Mouse (Mus musculus) ZHBTc4 (cell line): ENCODE measurements around the gene Cd70.
"Not testable (repeated sequence)": the region's sequence is repeated elsewhere in the genome, so short reads cannot be mapped to it uniquely, and the experiment has no call there.

Source experiments
- DNase-seq: peaks from one replicate; pipeline ENCODE4 v3.0.0-alpha.2; 2011; ENCODE audit warnings: low read depth, low spot score

The Cd70 gene

GRCm38 (mm10) chr17:57134693-57135092 is 14.9 kb downstream of the Cd70 start:
- no peak for DNase-seq

DNA sequence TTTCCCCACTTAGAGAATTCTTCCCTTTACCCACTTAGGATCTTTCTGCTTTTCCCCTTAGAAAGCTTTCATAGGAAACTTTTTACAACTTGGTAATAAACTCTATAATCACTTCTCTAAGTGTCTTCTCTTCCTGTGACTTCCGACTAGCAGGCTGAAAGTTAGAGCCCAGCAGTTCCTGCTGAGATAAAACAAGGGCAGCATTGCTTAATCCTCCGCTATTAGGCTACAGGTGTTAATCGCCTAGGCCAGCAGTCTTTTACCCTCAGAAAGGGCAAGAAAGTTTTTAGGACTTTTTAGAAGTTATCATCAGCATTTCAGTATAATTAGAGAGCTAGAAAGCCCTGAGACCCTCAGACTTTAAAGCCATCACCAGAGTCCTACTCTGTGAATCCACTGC is 15.6 kb downstream of the Cd70 start:
- not testable (repeated sequence) for DNase-seq

DNA sequence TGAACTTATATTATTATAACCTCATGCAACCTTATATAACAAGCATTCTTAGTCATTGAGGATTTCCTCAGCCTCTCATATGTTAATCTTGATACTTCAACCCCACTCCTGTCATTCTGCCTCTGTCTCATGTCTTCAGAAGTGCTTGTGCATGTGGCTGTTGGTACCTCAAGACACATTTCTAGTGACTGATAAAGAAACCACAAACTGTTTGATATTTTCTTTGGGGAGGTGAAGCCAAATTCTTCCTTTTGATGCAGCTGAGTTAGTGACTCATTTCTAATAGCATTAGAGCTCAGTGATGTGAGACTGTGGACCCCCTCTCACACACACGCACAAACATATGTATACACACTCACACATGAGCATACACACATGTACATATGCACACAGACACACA is 17.8 kb downstream of the Cd70 start:
- no peak for DNase-seq

DNA sequence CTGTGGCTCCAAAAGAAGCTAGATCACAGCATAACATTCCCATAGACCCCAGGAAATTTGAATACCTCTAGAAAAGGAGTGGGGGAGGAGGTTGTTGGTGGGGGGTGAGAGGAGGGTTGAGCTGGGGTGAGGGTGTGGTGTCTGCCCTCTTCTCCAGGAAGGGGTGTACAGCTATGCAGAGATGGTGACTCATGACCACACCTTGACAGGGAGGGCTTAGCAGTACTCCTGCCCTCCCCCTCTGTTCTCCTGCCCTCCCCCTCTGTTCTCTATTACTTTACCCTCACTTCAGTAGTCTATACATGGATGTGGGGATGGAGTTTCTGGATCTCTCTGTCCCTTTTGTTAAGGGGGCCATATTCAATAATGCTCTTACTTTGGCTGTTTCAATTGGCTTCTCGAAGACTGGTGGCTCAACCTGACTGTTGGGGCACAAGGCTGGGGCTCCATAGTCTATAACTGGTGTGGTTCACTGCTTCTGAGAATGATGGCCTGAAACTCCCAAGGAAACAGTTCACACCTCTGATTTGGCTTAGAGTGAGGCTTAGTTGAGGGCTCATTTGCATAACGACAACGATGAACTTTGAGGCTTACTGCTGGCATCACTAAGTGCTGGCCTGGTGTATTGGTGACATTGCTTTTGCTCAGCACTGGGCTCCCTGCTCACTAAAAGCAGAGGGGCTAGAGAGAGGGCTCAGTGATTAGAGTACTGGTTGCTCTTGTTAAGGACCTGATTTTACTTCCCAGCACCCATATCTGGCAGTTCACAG is 23.5 kb downstream of the Cd70 start:
- no peak for DNase-seq

DNA sequence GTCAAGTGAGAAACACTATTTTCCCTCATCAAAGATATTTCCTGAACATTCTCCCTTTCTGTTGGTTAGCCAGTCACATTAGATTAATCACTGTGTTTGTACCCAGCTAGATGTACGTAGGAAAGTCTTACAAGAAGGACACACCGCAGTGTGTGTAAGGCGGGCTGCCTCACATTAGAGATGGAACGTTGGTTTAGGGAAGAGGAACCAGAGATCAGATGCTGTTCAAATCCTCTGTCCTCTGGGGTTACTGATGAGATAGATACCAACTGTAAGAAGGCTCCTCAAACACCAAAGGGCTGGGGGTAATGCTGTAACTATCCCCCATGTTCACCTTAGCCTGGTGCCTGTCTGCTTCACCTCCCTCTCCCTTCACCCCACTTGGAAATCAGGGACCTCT is 24.8 kb downstream of the Cd70 start:
- no peak for DNase-seq

GRCm38 (mm10) chr17:57123192-57124118 is 26.1 kb downstream of the Cd70 start:
- DNase-seq = no peak

- DNase-seq = peak; percentile 80
Measured at GRCm38 (mm10) chr17:57121856-57122255, 27.7 kb downstream of the Cd70 start.

- DNase-seq = peak; percentile 93
Measured at GRCm38 (mm10) chr17:57118524-57119349, 30.8 kb downstream of the Cd70 start.

DNA sequence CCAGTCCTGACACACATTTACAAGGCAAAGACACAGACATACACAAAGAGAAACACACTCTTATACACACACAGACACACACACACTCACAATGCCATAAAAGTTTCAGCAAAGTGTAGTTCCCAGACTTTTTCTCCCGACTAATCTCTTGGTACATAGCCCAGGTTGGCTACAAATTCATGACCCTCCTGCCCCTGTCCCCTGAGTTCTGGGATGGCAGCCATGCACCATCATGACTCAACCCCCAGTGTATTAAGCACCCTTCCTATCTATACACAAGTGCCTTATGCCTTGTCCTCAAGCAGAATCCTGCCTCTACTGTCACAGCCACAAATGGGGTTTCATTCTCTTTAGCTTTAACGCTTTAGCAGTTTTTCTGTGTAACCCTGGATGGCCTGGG is 32.8 kb downstream of the Cd70 start:
- no peak for DNase-seq

- no peak for DNase-seq
Measured at GRCm38 (mm10) chr17:57112768-57113474, 36.7 kb downstream of the Cd70 start.

DNA sequence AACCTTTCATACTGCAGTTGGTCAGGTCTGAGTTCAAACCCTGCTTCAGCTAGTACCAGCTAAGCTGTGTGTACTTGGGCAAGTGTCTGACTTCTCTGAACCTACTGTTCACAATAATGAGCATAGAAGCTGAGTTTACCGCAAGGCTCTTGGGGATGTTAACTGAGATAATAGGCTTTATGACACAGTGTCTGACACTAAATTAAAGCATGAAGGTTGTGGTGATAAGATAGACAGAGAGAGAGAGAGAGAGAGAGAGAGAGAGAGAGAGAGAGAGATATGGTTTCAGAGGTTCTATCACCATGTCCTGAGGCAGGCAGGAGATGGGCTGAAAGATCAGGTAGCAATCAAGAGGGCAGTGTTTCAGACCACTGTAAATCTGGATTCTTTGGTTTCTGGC is 39.6 kb downstream of the Cd70 start:
- no peak for DNase-seq

- no peak for DNase-seq
Measured at GRCm38 (mm10) chr17:57108666-57109171, 40.9 kb downstream of the Cd70 start.

DNA sequence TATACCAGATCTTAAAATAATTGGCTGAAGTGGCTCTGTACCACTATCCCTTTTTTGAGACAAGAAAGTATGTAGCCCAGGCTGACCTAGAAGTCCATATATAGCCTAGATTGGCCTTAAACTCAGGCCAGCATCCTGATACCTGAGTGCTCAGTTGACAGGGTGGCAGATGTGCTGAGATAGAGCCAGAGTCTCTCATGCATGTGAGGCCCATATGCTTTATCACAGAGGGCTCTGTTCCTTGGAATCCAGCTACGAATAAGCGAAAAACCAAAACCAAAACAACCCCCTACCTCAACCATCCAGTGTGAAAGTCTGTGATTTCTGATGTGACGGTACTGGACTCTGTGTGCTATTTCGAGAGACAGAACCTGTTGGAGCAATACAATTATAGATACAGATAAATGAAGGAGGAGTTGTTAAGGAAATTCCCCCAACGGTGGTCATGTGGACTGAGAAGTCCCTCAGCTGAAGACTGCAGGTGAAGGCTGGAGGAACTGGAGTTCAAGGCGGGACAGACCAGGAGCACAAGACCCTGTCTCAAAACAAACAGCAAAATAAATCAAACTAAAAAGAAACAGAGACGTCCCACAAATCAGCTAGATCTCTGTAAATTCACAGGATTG is 41.4 kb downstream of the Cd70 start:
- no peak for DNase-seq

GRCm38 (mm10) chr17:57107064-57107463 is 42.5 kb downstream of the Cd70 start:
- DNase-seq = no peak

DNA sequence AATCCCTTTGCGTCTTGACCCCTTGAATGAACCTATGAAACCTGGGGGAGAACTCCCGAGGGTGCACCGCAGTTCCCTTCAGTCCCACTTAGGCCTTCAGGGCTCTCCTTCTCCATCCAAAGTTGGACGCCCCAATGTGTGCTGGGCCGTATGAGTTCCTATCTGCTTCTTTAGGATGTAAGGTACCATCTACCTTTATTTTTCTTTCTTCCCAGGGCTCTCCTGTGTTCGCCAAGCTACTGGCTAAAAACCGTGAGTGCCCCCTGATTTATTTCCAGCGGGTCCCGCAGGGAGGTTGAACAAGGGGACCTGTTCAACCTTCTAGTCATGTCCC is 43.6 kb downstream of the Cd70 start:
- no peak for DNase-seq

GRCm38 (mm10) chr17:57105181-57106034 is 44.2 kb downstream of the Cd70 start, which contains the start of gene Tnfsf9:
Tnfsf9 (plus strand) TSS chr17:57105325.
- DNase-seq = peak; percentile 48

DNA sequence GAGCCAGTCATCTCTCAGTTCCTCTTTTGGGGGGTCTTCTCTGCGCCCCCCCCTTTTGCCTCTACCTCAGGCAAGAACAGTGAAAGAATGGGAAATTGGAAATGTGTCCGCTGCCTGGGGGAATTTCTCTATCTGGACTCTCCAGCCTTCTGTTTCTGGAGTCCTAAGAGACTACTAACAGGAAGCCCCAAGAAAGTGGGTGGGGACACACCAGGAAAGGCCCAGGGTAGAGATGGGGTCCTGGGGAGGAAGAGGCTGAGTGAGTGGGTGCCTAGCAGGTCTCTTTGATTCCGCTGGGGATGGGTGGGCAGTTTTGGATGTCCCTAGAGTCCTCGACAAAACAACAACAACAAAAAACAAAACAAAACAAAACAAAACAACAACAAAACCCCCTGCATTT is 45.1 kb downstream of the Cd70 start:
- DNase-seq = no peak

- DNase-seq = no peak
Measured at GRCm38 (mm10) chr17:57102276-57102675, 47.3 kb downstream of the Cd70 start.

DNA sequence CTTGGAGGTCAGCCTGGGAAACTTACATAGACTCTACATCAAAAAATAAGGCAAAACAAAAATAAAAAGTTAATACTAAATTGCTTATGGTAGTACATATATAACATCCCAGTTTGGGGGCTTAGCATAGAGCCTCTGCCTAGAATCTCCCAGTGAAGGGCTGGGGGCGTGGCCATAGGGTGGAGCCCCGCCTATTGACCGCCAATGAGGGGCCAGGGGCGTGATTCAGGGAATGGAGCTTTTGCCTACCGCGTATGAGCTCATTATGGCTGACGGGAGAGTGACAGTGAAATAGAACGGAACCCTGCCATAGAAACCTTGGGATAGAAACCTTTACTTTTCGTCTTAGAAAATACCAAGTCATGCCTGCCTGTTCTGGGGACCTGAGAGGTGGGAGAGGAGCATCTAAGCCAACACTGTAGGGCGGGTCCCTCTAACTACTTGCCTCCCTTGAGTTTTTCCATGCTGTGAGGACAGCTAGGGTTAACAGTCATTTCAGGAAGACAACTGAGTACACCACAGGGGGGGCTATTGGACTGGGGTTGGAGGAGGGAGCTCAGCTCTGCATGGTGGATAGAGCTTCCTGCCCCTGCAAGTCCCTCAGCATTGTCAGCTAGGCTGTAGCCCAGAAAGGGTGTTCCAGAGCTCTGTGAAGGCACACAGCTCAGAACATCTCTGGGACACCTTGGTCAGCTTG is 49.8 kb downstream of the Cd70 start:
- peak; percentile 84 for DNase-seq
